Mouse (Mus musculus): ENCODE results near the gene Dap. TPM values are rescaled to one million over a fixed set of nuclear protein-coding genes. Genes with fewer than 3 reads are reported as not detected.

Dap gene
- total RNA-seq, 2 experiments from 2014 or later: 15.6 to 34.2 TPM

Other genes with a start within 250 kb of the Dap start
- gene Ankrd33b, start 143.4 kb downstream of the Dap start, total RNA-seq (2015; ENCODE audit: low replicate concordance): 0.58 and 1.0 TPM in 2 replicates
- 1.1 and 2.3 TPM in 2 replicates for gene Ankrd33b, start 143.4 kb downstream of the Dap start, total RNA-seq (2017; ENCODE audit: low replicate concordance)
- not detected in 2 replicates for gene Ropn1l, start 229.4 kb downstream of the Dap start, total RNA-seq (2015; ENCODE audit: low replicate concordance)
- 2.1 TPM in 1 of 2 replicates, not detected in the other for gene Ropn1l, start 229.4 kb downstream of the Dap start, total RNA-seq (2017; ENCODE audit: low replicate concordance)

All from erythroblast, adult 5-6 weeks (primary cell).